Mouse (Mus musculus) liver, adult 2 months (tissue): ENCODE measurements around the gene A230050P20Rik. TPM values are rescaled to one million over a fixed set of nuclear protein-coding genes. Genes with fewer than 3 reads are reported as not detected.

ENCODE experiments used
- DNase-seq: peaks from one replicate; pipeline ENCODE4 v3.0.0-alpha.2; 2011; ENCODE audit warnings: low read depth, low spot score; ENCODE audit errors: extremely low read depth
- H3K27ac ChIP-seq: fragments of 200-500 bp; replicated peaks from 2 replicates; pipeline ENCODE4 v1.5.1; 2012; ENCODE audit warnings: low read depth, mild to moderate bottlenecking, control low read depth, inconsistent platforms, low read length; ENCODE audit not compliant: insufficient read depth
- H3K27me3 ChIP-seq: fragments of 200-500 bp; 2 replicates; pipeline ENCODE4 v1.6.1; 2012; ENCODE audit warnings: mild to moderate bottlenecking, moderate library complexity, low read length, inconsistent platforms; ENCODE audit not compliant: control insufficient read depth, insufficient read depth
- H3K36me3 ChIP-seq: fragments of 200-500 bp; 2 replicates; pipeline ENCODE4 v1.6.1; 2012; ENCODE audit warnings: low read length, inconsistent platforms; ENCODE audit not compliant: control insufficient read depth, insufficient read depth
- H3K4me1 ChIP-seq: fragments of 200-500 bp; 2 replicates; pipeline ENCODE4 v1.6.1; 2011; ENCODE audit warnings: low read length; ENCODE audit not compliant: control insufficient read depth, insufficient read depth
- H3K4me3 ChIP-seq: fragments of 200-500 bp; 2 replicates; pipeline ENCODE4 v1.5.1; 2011; ENCODE audit warnings: low read depth, mild to moderate bottlenecking, control low read depth, low read length, moderate library complexity; ENCODE audit not compliant: insufficient read depth
- H3K79me2 ChIP-seq: fragments of 200-500 bp; 2 replicates; pipeline ENCODE4 v1.6.1; 2012; ENCODE audit warnings: inconsistent platforms, mild to moderate bottlenecking, low read length, moderate library complexity; ENCODE audit not compliant: control insufficient read depth, insufficient read depth
- H3K9ac ChIP-seq: fragments of 200-500 bp; 2 replicates; pipeline ENCODE4 v1.6.1; 2012; ENCODE audit warnings: low read depth, mild to moderate bottlenecking, control low read depth, inconsistent platforms, low read length
- CTCF ChIP-seq: fragments of 200-500 bp; IDR thresholded peaks from 2 replicates; pipeline ENCODE4 v1.5.1; 2011; ENCODE audit warnings: low read depth, low read length, control low read depth
- POLR2A ChIP-seq: fragments of 200-500 bp; IDR thresholded peaks from 2 replicates; pipeline ENCODE4 v1.6.1; 2011; ENCODE audit warnings: low read length, control low read depth; ENCODE audit not compliant: insufficient read depth; ENCODE audit errors: extremely low read depth
- WGBS: fragments of 180-500 bp; shearing (Covaris S2); methylation state at CpG from one replicate; pipeline ENCODE4 v1.1.7; 2018; 5-methylcytosine and 5-hydroxymethylcytosine counted together
- polyA plus RNA-seq: library from polyadenylated mRNA; depleted of rRNA; stranded (reverse); fragments of >200 nt; gene quantifications from 2 replicates; pipeline ENCODE4 v1.2.3, GENCODE M21; 2012
- total RNA-seq: library from RNA; depleted of rRNA; stranded (reverse); fragments of >200 nt; gene quantifications from 2 replicates; pipeline ENCODE4 v1.2.3, GENCODE M21; 2014

Gene A230050P20Rik
- total and polyA plus RNA-seq, 2 experiments: 14.8 to 186 TPM

GRCm38 (mm10) chr9:20842670-20843069 is 25.8 kb upstream of the A230050P20Rik start:
- Histone ChIP-seq H3K4me3 (no peak overlapping the region), H3K4me1 (no peaks in the 10 kb centered on the region), H3K27me3 (no peaks in the 10 kb centered on the region), H3K9ac (no peak overlapping the region), H3K36me3 (no peaks in the 10 kb centered on the region), H3K79me2 (no peaks in the 10 kb centered on the region), H3K27ac (no peak overlapping the region)
- peak; percentile 25 for DNase-seq
- TF ChIP-seq CTCF (peak; percentile 29), POLR2A (no peak)
- WGBS: 26% methylated on average over 2 of the region's 2 CpGs

- TF ChIP-seq CTCF (no peak), POLR2A (no peak)
- 88% methylated on average over 2 of the region's 2 CpGs for WGBS
- no peaks in the 10 kb centered on the region for H3K4me1 ChIP-seq
- H3K27me3 ChIP-seq: no peaks in the 10 kb centered on the region
- H3K27ac ChIP-seq: no peak overlapping the region
- no peak overlapping the region for H3K9ac ChIP-seq
- H3K4me3 ChIP-seq: no peak overlapping the region
- H3K36me3 ChIP-seq: no peaks in the 10 kb centered on the region
- DNase-seq: no peak
- no peaks in the 10 kb centered on the region for H3K79me2 ChIP-seq
Observed at GRCm38 (mm10) chr9:20850179-20850578, 18.3 kb upstream of the A230050P20Rik start.

- Histone ChIP-seq H3K79me2 (no peaks in the 10 kb centered on the region), H3K9ac (no peak overlapping the region), H3K4me3 (no peak overlapping the region), H3K36me3 (no peaks in the 10 kb centered on the region), H3K27ac (no peak overlapping the region), H3K27me3 (no peaks in the 10 kb centered on the region), H3K4me1 (peaks cover 6% of the 10 kb centered on the region)
- no peak for TF ChIP-seq POLR2A
- TF ChIP-seq CTCF: no peak
- no peak for DNase-seq
- 5% methylated on average over 6 of the region's 6 CpGs for WGBS
Observed at GRCm38 (mm10) chr9:20857131-20857530, 11.3 kb upstream of the A230050P20Rik start.

- Histone ChIP-seq H3K36me3 (no peaks in the 10 kb centered on the region), H3K4me1 (peaks cover 14% of the 10 kb centered on the region), H3K9ac (no peak overlapping the region), H3K4me3 (no peak overlapping the region), H3K27me3 (no peaks in the 10 kb centered on the region), H3K27ac (no peak overlapping the region), H3K79me2 (no peaks in the 10 kb centered on the region)
- no peak for DNase-seq
- no peak for TF ChIP-seq CTCF
- no peak for TF ChIP-seq POLR2A
- WGBS: 43% methylated on average over 6 of the region's 6 CpGs
Observed at GRCm38 (mm10) chr9:20859926-20860325, 8.5 kb upstream of the A230050P20Rik start.

GRCm38 (mm10) chr9:20861821-20862220 is 6.6 kb upstream of the A230050P20Rik start:
- no peak for DNase-seq
- H3K79me2 ChIP-seq: no peaks in the 10 kb centered on the region
- no peaks in the 10 kb centered on the region for H3K27me3 ChIP-seq
- H3K4me3 ChIP-seq: no peak overlapping the region
- 3% methylated on average over 4 of the region's 4 CpGs for WGBS
- peak overlapping the region; percentile 46 for H3K9ac ChIP-seq
- H3K4me1 ChIP-seq: peaks cover 28% of the 10 kb centered on the region
- peak; percentile 75 for TF ChIP-seq CTCF
- TF ChIP-seq POLR2A: no peak
- no peaks in the 10 kb centered on the region for H3K36me3 ChIP-seq
- peak overlapping the region; percentile 90 for H3K27ac ChIP-seq

GRCm38 (mm10) chr9:20862225-20862624 is 6.2 kb upstream of the A230050P20Rik start:
- no peaks in the 10 kb centered on the region for H3K36me3 ChIP-seq
- no peaks in the 10 kb centered on the region for H3K27me3 ChIP-seq
- peak overlapping the region; percentile 90 for H3K27ac ChIP-seq
- no peak for TF ChIP-seq CTCF
- no peak for TF ChIP-seq POLR2A
- DNase-seq: peak; percentile 96
- WGBS: 19% methylated on average over 4 of the region's 4 CpGs
- no peak overlapping the region for H3K4me3 ChIP-seq
- no peaks in the 10 kb centered on the region for H3K79me2 ChIP-seq
- H3K4me1 ChIP-seq: peaks cover 28% of the 10 kb centered on the region
- H3K9ac ChIP-seq: peak overlapping the region; percentile 46; the same call in 1 of the 2 replicates
